Mouse (Mus musculus) neural tube, embryonic 14.5 days (tissue): Measurements from ENCODE around the gene Dap. TPM values are rescaled to one million over a fixed set of nuclear protein-coding genes. Genes with fewer than 3 reads are reported as not detected.

Experiments used
- ATAC-seq: fragments of 200-750 bp; cut with Nextera tagmentation; 2 replicates; pipeline ENCODE4 v1.8.0; 2017; ENCODE audit warnings: low read depth, mild to moderate bottlenecking, moderate TSS enrichment, moderate library complexity
- H3K27ac ChIP-seq: fragments of 300-500 bp; sonication (generic); 2 replicates; pipeline ENCODE4 v1.5.1; 2014; ENCODE audit warnings: low read depth, mild to moderate bottlenecking, control low read depth, low read length, moderate library complexity, mixed read lengths
- H3K27me3 ChIP-seq: fragments of 300-500 bp; sonication (generic); 2 replicates; pipeline ENCODE4 v1.6.1; 2014; ENCODE audit warnings: low read length; ENCODE audit not compliant: control insufficient read depth, insufficient read depth
- H3K36me3 ChIP-seq: fragments of 300-500 bp; sonication (generic); 2 replicates; pipeline ENCODE4 v1.6.1; 2014; ENCODE audit warnings: low read length, mixed read lengths; ENCODE audit not compliant: control insufficient read depth, insufficient read depth
- H3K4me1 ChIP-seq: fragments of 300-500 bp; sonication (generic); 2 replicates; pipeline ENCODE4 v1.6.1; 2014; ENCODE audit warnings: low read length; ENCODE audit not compliant: control insufficient read depth, insufficient read depth
- H3K4me2 ChIP-seq: fragments of 300-500 bp; sonication (generic); 2 replicates; pipeline ENCODE4 v1.6.1; 2014; ENCODE audit warnings: mild to moderate bottlenecking, low read depth, low read length, control low read depth
- H3K4me3 ChIP-seq: fragments of 300-500 bp; sonication (generic); 2 replicates; pipeline ENCODE4 v1.5.1; 2014; ENCODE audit warnings: low read depth, low read length, control low read depth, mixed read lengths
- H3K9ac ChIP-seq: fragments of 300-500 bp; sonication (generic); replicated peaks from 2 replicates; pipeline ENCODE4 v1.6.1; 2014; ENCODE audit warnings: low read depth, mild to moderate bottlenecking, control low read depth, low read length, mixed read lengths
- H3K9me3 ChIP-seq: fragments of 300-500 bp; sonication (generic); 2 replicates; pipeline ENCODE4 v1.6.1; 2016; ENCODE audit warnings: low read length; ENCODE audit not compliant: control insufficient read depth
- WGBS: fragments of 180-500 bp; shearing (Covaris S2); extraction: QIAGEN DNeasy Blood & Tissue Kit; methylation state at CpG from one replicate; pipeline ENCODE4 v1.1.7; 2014; 5-methylcytosine and 5-hydroxymethylcytosine counted together
- polyA plus RNA-seq: library from polyadenylated mRNA; unstranded; fragments of >200 nt; fragmentation: Nextera tagmentation; extraction: Ambion mirVana; gene quantifications from 2 replicates; pipeline ENCODE4 v1.2.1, GENCODE M21; 2014

Dap gene
- polyA plus RNA-seq, 1 experiment from 2014 or later: 23.0 TPM

DNA sequence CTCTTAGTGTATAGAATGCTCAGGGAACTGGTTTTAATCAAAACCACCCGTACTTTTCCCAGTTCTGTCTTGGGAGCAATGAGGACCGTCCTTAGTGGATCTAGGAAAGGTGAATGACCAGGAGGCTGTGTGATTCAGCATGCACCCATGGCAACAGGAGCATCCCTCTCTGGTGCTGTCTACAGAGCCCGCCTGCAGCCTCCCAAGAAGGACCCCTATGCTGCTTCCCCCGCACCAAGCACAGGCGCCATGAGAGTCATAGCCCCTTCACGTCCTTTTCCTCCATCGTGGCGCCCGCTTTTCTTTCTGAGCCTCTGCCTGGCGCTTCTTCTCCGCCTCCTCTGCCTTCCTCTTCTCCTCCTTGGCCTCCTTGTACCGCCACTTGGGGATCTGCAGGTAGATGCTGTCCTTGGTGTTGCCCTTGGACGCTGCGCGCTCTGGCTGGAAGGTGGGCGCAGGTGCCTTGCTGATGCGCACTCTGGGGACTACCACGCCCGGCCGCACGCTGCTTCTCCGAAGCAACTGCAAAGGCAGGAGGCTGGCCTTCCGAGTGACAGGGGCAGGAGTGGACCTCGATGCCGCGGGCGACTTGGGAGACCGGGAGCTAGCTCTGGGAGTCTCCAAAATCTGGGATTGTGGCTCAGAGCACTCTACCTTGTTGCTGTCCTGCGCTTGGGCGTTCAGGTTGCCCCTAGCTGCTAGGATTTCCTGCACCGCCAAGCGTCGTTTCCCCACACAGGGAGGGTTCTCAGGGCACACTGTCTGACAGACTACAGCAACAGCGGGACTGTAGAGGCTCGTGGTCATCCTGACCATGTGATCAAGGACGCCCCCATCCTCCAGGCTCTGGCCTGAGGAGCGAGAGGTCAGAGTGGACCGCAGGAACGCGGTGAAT lies 73.0 kb downstream of the Dap start:
- no peaks in the 10 kb centered on the region for H3K9me3 ChIP-seq
- H3K4me2 ChIP-seq: peak overlapping the region; percentile 64
- H3K4me1 ChIP-seq: peaks cover 12% of the 10 kb centered on the region
- H3K4me3 ChIP-seq: peak overlapping the region; percentile 32
- H3K36me3 ChIP-seq: no peaks in the 10 kb centered on the region
- no peak overlapping the region for H3K27ac ChIP-seq
- H3K9ac ChIP-seq: peak overlapping the region; percentile 50
- H3K27me3 ChIP-seq: 0 out of 2 replicates have a peak, but pooled peaks cover 5% of the 10 kb centered on the region
- ATAC-seq: peak; percentile 35; the same call in 1 of the 2 replicates
- WGBS: 9% methylated on average over 40 of the region's 40 CpGs

DNA sequence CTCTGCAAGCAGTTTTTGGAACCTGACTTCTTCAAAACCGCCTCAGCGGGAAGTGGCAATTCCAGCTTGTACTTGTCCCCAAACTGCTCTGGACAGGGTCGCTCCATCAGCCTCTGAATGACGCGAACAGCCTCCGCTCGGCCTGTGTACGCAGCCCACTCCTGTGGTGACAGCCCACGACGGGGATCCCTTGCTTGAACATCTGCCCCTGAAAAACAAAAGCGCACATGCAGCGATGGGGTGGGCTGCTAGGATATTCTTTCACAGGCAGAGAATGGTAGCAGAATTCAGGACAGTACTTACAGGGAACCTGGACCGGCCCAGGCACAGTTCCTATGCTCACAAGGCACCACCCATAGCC lies 73.6 kb downstream of the Dap start:
- H3K27me3 ChIP-seq: 0 out of 2 replicates have a peak, but pooled peaks cover 5% of the 10 kb centered on the region
- peak overlapping the region; percentile 32 for H3K4me3 ChIP-seq
- peak overlapping the region; percentile 64 for H3K4me2 ChIP-seq
- peaks cover 12% of the 10 kb centered on the region for H3K4me1 ChIP-seq
- H3K36me3 ChIP-seq: no peaks in the 10 kb centered on the region
- no peak overlapping the region for H3K27ac ChIP-seq
- no peaks in the 10 kb centered on the region for H3K9me3 ChIP-seq
- peak overlapping the region; percentile 50; the same call in 1 of the 2 replicates for H3K9ac ChIP-seq
- ATAC-seq: no peak; the same call in 1 of the 2 replicates
- WGBS: 17% methylated on average over 13 of the region's 13 CpGs

DNA sequence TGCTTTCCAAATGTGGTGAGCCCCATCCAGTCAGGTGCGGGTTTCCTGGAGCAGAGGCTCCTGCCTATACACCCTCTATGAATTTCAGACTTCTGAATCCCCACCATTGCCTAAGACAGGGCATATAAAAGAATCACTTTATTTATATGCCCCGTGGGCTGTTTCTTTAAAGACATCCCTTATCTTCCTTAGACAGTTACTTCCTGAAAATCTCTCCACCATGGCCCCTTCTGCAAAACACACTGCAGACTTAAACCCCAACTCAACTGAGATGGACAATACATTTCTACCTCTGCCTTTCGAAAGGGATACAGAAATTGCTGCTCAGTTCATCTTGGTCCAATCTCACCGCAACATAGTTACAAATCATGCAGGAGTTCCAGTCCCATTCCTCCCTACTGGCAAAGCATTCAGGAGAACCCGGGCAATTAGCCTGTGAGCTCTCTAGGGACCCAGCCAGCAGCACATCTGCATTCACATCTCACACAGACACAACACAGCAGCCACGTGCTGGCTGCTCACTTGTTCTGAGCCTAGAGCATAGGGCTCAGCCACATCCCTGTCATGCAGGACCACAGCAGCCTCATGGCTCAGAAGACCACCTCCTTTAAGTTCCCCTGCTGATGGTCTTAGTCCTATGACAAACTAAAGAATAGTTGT lies 75.3 kb downstream of the Dap start:
- Histone ChIP-seq H3K27me3 (0 out of 2 replicates have a peak, but pooled peaks cover 5% of the 10 kb centered on the region), H3K4me1 (peaks cover 12% of the 10 kb centered on the region)
- 48% methylated on average over 6 of the region's 6 CpGs for WGBS

DNA sequence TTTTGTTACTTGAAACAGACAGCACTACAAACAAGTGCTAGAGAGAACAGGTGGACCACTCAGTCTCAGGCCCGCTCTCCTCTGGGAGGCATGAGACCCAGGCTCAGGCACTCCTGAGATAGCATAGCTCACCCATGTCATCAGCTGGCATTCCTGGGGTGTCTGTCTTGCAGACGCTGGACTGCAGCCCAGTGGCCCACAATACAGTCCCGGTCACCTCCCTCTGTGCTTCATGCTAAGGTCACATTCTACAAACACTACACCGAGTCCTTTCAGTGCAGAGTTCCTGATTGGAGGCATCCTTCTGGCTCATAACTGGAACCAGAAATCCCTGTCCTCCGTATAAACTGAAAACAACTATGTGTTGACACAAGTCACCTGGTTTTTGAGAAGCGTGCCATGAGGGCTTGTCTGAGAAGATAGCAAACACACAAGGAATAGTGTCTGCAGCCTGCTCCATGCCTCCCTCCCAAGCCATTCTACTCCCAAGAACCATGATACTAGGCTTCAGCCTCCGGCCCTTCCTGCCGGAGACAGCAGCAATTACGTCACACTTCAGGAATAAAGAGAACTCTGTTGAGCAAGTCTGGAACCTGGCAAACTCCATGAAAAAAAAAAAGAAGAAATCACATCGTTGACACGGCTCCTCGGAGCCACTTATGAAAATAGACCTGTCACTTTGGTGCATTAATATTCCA lies 78.3 kb downstream of the Dap start:
- H3K9ac ChIP-seq: no peak overlapping the region
- H3K4me1 ChIP-seq: peaks cover 7% of the 10 kb centered on the region; the same call in 1 of the 2 replicates
- no peak overlapping the region for H3K27ac ChIP-seq
- H3K27me3 ChIP-seq: no peaks in the 10 kb centered on the region
- H3K9me3 ChIP-seq: no peaks in the 10 kb centered on the region
- no peak; the same call in 1 of the 2 replicates for ATAC-seq
- H3K4me3 ChIP-seq: no peak overlapping the region
- no peaks in the 10 kb centered on the region for H3K36me3 ChIP-seq
- WGBS: 74% methylated on average over 12 of the region's 12 CpGs
- no peak overlapping the region for H3K4me2 ChIP-seq

More for the DNA sequence above, 75.3 kb downstream of the Dap start:
- Histone ChIP-seq H3K27ac (no peak overlapping the region), H3K9ac (no peak overlapping the region), H3K4me2 (no peak overlapping the region), H3K36me3 (no peaks in the 10 kb centered on the region), H3K9me3 (no peaks in the 10 kb centered on the region), H3K4me3 (no peak overlapping the region)
- ATAC-seq: peak; percentile 58; the same call in 1 of the 2 replicates

DNA sequence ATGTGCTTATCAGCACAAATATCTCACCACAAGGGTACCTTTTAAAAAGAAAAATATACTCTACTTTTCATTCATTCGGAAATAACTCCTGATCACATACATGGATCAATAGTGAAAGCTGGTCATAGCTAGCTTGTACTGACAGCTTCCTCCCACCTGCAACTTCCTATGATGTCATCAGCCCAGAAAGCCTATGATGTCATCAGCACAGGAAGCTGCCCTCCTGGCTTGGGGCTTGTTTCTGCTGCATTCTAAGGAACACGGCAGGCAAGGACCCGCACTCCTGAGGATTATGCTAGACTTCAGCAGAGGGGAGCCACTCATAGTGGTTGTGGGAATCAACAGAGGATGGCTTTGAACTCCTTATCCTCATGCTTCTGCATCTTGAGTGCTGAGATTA lies 80.2 kb downstream of the Dap start:
- Histone ChIP-seq H3K27me3 (no peaks in the 10 kb centered on the region), H3K9ac (no peak overlapping the region), H3K27ac (no peak overlapping the region), H3K4me2 (no peak overlapping the region), H3K4me1 (peaks cover 3% of the 10 kb centered on the region; the same call in 1 of the 2 replicates), H3K4me3 (no peak overlapping the region), H3K9me3 (no peaks in the 10 kb centered on the region), H3K36me3 (no peaks in the 10 kb centered on the region)
- ATAC-seq: no peak
- WGBS: 86% methylated on average over 3 of the region's 3 CpGs

DNA sequence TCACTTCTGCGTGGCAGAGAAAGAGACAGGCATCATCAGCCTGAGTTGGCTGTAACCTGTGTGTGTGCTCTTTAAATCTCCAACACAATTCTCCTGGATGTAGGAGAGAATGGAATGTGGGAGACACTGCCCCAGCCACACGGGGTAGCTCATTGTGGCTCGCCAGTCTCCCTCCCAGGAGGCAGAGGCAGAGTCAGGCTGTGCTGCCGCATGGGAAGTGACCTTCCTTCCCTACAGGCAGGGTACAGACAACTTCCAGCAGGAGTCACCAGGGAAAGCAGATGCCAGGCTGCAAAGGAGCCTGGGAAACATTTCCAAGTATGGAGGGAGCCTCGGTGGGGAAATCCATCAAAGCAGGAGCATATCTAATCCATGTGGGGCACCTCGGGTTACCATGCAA lies 81.1 kb downstream of the Dap start:
- H3K27me3 ChIP-seq: no peaks in the 10 kb centered on the region
- no peaks in the 10 kb centered on the region for H3K4me1 ChIP-seq
- WGBS: 50% methylated on average over 6 of the region's 6 CpGs
- H3K4me3 ChIP-seq: no peak overlapping the region
- H3K27ac ChIP-seq: no peak overlapping the region
- ATAC-seq: no peak
- H3K9ac ChIP-seq: no peak overlapping the region
- H3K4me2 ChIP-seq: no peak overlapping the region
- H3K36me3 ChIP-seq: no peaks in the 10 kb centered on the region
- no peaks in the 10 kb centered on the region for H3K9me3 ChIP-seq

DNA sequence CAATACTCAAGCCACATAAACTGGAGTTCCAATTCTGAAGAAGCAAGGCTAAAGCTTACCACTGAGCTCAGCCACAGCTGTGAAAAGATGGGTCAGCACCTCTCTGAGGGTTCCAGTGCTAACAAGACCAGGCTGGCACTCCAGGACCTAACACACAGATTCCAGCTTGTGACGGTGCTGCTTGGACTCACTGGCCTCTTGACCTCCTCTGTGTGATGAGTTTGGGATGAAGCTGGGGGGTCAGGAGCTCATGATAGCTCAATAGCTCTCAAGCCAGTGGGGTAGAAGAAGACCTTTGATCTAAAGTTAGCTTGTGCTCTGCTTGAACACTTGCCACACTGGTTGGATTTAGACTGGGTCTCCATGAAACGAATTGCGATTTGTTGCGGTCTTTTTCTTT lies 82.6 kb downstream of the Dap start:
- ATAC-seq: no peak
- Histone ChIP-seq H3K4me1 (no peaks in the 10 kb centered on the region), H3K4me3 (no peak overlapping the region), H3K27ac (no peak overlapping the region), H3K9ac (no peak overlapping the region), H3K9me3 (no peaks in the 10 kb centered on the region), H3K4me2 (no peak overlapping the region), H3K36me3 (no peaks in the 10 kb centered on the region), H3K27me3 (no peaks in the 10 kb centered on the region)
- 86% methylated on average over 4 of the region's 4 CpGs for WGBS

DNA sequence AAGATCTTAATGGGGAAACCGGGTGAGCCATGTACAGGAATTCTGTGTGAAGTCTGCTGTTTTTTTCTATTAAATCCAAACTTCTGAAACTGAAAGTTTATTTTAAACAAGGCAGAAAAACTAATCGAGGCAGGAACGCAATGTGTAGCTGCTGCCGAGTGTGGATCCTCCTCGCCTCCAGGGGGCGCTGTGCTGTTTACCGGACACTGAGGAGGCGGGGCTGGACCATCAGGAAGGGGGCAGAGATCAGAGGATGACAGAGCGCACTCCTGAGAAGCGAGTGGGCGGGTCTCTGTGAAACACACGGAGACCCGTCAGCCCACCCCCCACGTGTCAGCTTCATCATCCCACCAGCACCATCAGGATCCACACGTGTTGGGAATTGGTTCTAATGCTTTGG lies 85.4 kb downstream of the Dap start:
- Histone ChIP-seq H3K9me3 (no peaks in the 10 kb centered on the region), H3K4me3 (no peak overlapping the region), H3K27ac (no peak overlapping the region), H3K9ac (no peak overlapping the region), H3K4me1 (no peaks in the 10 kb centered on the region), H3K27me3 (no peaks in the 10 kb centered on the region), H3K36me3 (no peaks in the 10 kb centered on the region), H3K4me2 (no peak overlapping the region)
- 66% methylated on average over 15 of the region's 15 CpGs for WGBS
- ATAC-seq: no peak
